Mouse (Mus musculus): ENCODE measurements at regions not wholly inside any gene's neighbourhood (a gene's known extent, or its start where the extent isn't known, plus 50 kb on each side); places are given as distances from the start of the nearest gene placed in this dataset.

DNA sequence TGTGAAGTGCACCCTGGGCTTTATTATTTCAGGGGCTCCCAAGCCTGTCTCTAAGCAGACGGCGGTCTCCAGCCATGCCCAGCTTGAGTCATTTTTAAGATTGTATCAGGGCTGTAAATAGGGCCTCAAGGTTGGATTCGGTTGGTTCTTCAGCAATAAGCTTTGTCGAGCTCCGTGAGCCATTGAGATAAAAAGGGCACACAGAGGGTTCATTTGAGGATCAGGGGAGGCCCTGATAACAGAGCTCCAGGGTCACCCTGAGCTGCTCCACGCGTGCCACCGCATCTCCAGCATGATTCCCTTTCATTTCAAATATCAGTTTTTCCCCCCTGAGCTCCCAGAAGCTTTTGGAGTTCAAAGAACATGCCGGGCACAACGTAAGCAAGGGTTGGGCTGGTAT, 154.1 kb upstream of the Tcerg1l start:
- H3K9me3 ChIP-seq (replicated peaks) = no peaks in the 10 kb centered on the region
- H3K27ac ChIP-seq = no peak overlapping the region
- no peak overlapping the region for H3K4me2 ChIP-seq
- H3K4me1 ChIP-seq (replicated peaks) = no peaks in the 10 kb centered on the region
- H3K4me3 ChIP-seq (replicated peaks) = no peak overlapping the region
- no peak overlapping the region for H3K9ac ChIP-seq
- WGBS (ENCODE audit: insufficient replicate concordance) = 62% methylated on average over 10 of the region's 10 CpGs
- no peaks in the 10 kb centered on the region for H3K27me3 ChIP-seq
- ATAC-seq (ENCODE audit: low read depth) (no peak), DNase-seq (no peak)
- no peaks in the 10 kb centered on the region for H3K36me3 ChIP-seq

GRCm38 (mm10) chr7:138547881-138548280, 150.4 kb upstream of the Tcerg1l start:
- H3K27ac ChIP-seq = no peak overlapping the region
- H3K9me3 ChIP-seq (replicated peaks) = no peaks in the 10 kb centered on the region
- H3K4me1 ChIP-seq (replicated peaks) = no peaks in the 10 kb centered on the region
- no peaks in the 10 kb centered on the region for H3K36me3 ChIP-seq
- DNase-seq (no peak), ATAC-seq (ENCODE audit: low read depth) (no peak)
- no peak overlapping the region for H3K4me3 ChIP-seq (replicated peaks)
- H3K4me2 ChIP-seq = no peak overlapping the region
- H3K9ac ChIP-seq = no peak overlapping the region
- H3K27me3 ChIP-seq = no peaks in the 10 kb centered on the region
- WGBS (ENCODE audit: insufficient replicate concordance) = 59% methylated on average over 7 of the region's 7 CpGs

- H3K27ac ChIP-seq = no peak overlapping the region
Measured at GRCm38 (mm10) chr7:138538048-138538831, 140.7 kb upstream of the Tcerg1l start.

GRCm38 (mm10) chr7:138526143-138526542, 128.6 kb upstream of the Tcerg1l start:
- H3K4me3 ChIP-seq (replicated peaks) = no peak overlapping the region
- H3K9me3 ChIP-seq (replicated peaks) = no peaks in the 10 kb centered on the region
- DNase-seq (no peak), ATAC-seq (ENCODE audit: low read depth) (no peak)
- 65% methylated on average over 2 of the region's 2 CpGs for WGBS (ENCODE audit: insufficient replicate concordance)
- H3K27me3 ChIP-seq = no peaks in the 10 kb centered on the region
- no peak overlapping the region for H3K9ac ChIP-seq
- no peak overlapping the region for H3K4me2 ChIP-seq
- H3K36me3 ChIP-seq = no peaks in the 10 kb centered on the region
- H3K4me1 ChIP-seq (replicated peaks) = no peaks in the 10 kb centered on the region
- no peak overlapping the region for H3K27ac ChIP-seq

More at GRCm38 (mm10) chr7:138538048-138538831, 140.7 kb upstream of the Tcerg1l start:
- no peaks in the 10 kb centered on the region for H3K4me1 ChIP-seq (replicated peaks)
- ATAC-seq (ENCODE audit: low read depth) = peak; percentile 60; the same call in 1 of the 2 replicates
- H3K9me3 ChIP-seq (replicated peaks) = no peaks in the 10 kb centered on the region
- no peaks in the 10 kb centered on the region for H3K27me3 ChIP-seq
- H3K4me2 ChIP-seq = peak overlapping the region; percentile 21; the same call in 1 of the 2 replicates
- no peak overlapping the region for H3K9ac ChIP-seq
- 58% methylated on average over 18 of the region's 18 CpGs for WGBS (ENCODE audit: insufficient replicate concordance)
- no peaks in the 10 kb centered on the region for H3K36me3 ChIP-seq
- DNase-seq = no peak
- H3K4me3 ChIP-seq (replicated peaks) = no peak overlapping the region

GRCm38 (mm10) chr7:138524936-138525335, 127.4 kb upstream of the Tcerg1l start:
- Histone ChIP-seq H3K4me2 (no peak overlapping the region), H3K9ac (no peak overlapping the region), H3K27me3 (no peaks in the 10 kb centered on the region), H3K27ac (no peak overlapping the region), H3K4me1 (replicated peaks) (no peaks in the 10 kb centered on the region), H3K4me3 (replicated peaks) (no peak overlapping the region), H3K9me3 (replicated peaks) (no peaks in the 10 kb centered on the region), H3K36me3 (no peaks in the 10 kb centered on the region)
- ATAC-seq (ENCODE audit: low read depth) (no peak), DNase-seq (no peak)
- WGBS (ENCODE audit: insufficient replicate concordance) = 58% methylated on average over 3 of the region's 3 CpGs

DNA sequence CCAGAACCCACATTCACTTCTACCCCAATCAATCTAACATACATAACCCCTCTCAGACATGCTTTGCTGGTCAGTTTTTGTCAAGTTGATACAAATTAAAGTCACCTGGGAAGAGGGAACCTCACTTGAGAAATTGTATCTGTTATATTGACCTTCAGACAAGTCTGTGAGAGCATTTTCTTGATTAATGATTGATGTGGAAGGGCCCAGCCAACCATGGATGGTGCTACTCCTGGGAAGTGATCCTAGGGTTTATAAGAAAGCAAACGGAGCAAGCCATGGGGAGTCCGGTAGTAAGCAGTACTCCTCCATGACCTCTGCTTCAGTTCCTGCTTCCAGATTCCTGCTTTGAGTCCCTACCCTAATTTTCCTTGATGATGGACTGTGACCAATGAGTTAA, 116.6 kb upstream of the Tcerg1l start:
- Histone ChIP-seq H3K4me3 (replicated peaks) (no peak overlapping the region), H3K9me3 (replicated peaks) (0 out of 2 replicates have a peak, but pooled peaks cover 3% of the 10 kb centered on the region), H3K27me3 (no peaks in the 10 kb centered on the region), H3K4me2 (no peak overlapping the region), H3K4me1 (replicated peaks) (no peaks in the 10 kb centered on the region), H3K36me3 (no peaks in the 10 kb centered on the region), H3K27ac (no peak overlapping the region), H3K9ac (no peak overlapping the region)
- 78% methylated on average over 2 of the region's 2 CpGs for WGBS (ENCODE audit: insufficient replicate concordance)
- no peak for DNase-seq
- no peak for ATAC-seq (ENCODE audit: low read depth)

GRCm38 (mm10) chr7:138505205-138505604, 107.7 kb upstream of the Tcerg1l start:
- no peak overlapping the region for H3K4me3 ChIP-seq (replicated peaks)
- H3K36me3 ChIP-seq = no peaks in the 10 kb centered on the region
- no peaks in the 10 kb centered on the region for H3K27me3 ChIP-seq
- no peaks in the 10 kb centered on the region for H3K4me1 ChIP-seq (replicated peaks)
- ATAC-seq (ENCODE audit: low read depth) = no peak
- no peak overlapping the region for H3K9ac ChIP-seq
- no peak overlapping the region for H3K4me2 ChIP-seq
- DNase-seq = no peak
- no peak overlapping the region for H3K27ac ChIP-seq
- WGBS (ENCODE audit: insufficient replicate concordance) = 47% methylated on average over 2 of the region's 2 CpGs
- H3K9me3 ChIP-seq (replicated peaks) = no peaks in the 10 kb centered on the region

DNA sequence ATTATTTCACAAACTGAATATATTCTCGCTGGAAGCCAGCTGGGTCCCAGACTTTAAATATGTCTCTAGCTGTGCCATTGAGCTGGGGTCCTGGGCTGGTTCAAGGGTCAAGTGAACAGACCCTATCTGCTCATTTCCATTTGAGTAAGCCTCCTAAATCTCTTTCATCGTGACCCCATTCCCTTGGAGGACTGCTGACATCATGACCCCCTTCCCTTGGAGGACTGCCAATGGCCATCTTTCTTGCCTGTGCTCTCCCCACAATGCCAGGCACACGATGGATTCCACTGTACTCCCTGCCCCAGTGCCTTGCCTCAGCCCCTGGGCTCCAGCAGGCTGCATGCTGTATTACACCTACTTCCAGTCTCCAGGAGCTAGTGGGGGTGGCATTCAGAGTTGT, 106.5 kb upstream of the Tcerg1l start:
- Histone ChIP-seq H3K4me3 (replicated peaks) (no peak overlapping the region), H3K4me1 (replicated peaks) (no peaks in the 10 kb centered on the region), H3K27me3 (no peaks in the 10 kb centered on the region), H3K4me2 (no peak overlapping the region), H3K36me3 (no peaks in the 10 kb centered on the region), H3K27ac (no peak overlapping the region), H3K9ac (no peak overlapping the region), H3K9me3 (replicated peaks) (no peaks in the 10 kb centered on the region)
- ATAC-seq (ENCODE audit: low read depth) (no peak), DNase-seq (no peak)
- WGBS (ENCODE audit: insufficient replicate concordance) = 53% methylated on average over 3 of the region's 3 CpGs

GRCm38 (mm10) chr7:138503016-138503415, 105.5 kb upstream of the Tcerg1l start:
- DNase-seq = no peak
- no peak for ATAC-seq (ENCODE audit: low read depth)
- H3K27ac ChIP-seq = no peak overlapping the region
- H3K4me3 ChIP-seq (replicated peaks) = no peak overlapping the region
- no peaks in the 10 kb centered on the region for H3K36me3 ChIP-seq
- no peak overlapping the region for H3K4me2 ChIP-seq
- 80% methylated on average over 3 of the region's 3 CpGs for WGBS (ENCODE audit: insufficient replicate concordance)
- no peaks in the 10 kb centered on the region for H3K9me3 ChIP-seq (replicated peaks)
- H3K9ac ChIP-seq = no peak overlapping the region
- no peaks in the 10 kb centered on the region for H3K27me3 ChIP-seq
- H3K4me1 ChIP-seq (replicated peaks) = no peaks in the 10 kb centered on the region

GRCm38 (mm10) chr7:138501347-138502014, 104.0 kb upstream of the Tcerg1l start:
- ATAC-seq (ENCODE audit: low read depth) = no peak
- no peak overlapping the region for H3K4me3 ChIP-seq (replicated peaks)
- no peak for DNase-seq

GRCm38 (mm10) chr7:138497771-138498170, 100.2 kb upstream of the Tcerg1l start:
- no peak overlapping the region for H3K27ac ChIP-seq
- H3K27me3 ChIP-seq = no peaks in the 10 kb centered on the region
- H3K4me2 ChIP-seq = no peak overlapping the region
- 37% methylated on average over 2 of the region's 2 CpGs for WGBS (ENCODE audit: insufficient replicate concordance)
- H3K36me3 ChIP-seq = no peaks in the 10 kb centered on the region
- no peak for ATAC-seq (ENCODE audit: low read depth)
- H3K9ac ChIP-seq = no peak overlapping the region
- H3K9me3 ChIP-seq (replicated peaks) = no peaks in the 10 kb centered on the region
- DNase-seq = no peak
- H3K4me3 ChIP-seq (replicated peaks) = no peak overlapping the region
- no peaks in the 10 kb centered on the region for H3K4me1 ChIP-seq (replicated peaks)

More at GRCm38 (mm10) chr7:138501347-138502014, 104.0 kb upstream of the Tcerg1l start:
- Histone ChIP-seq H3K9ac (no peak overlapping the region), H3K27me3 (no peaks in the 10 kb centered on the region), H3K4me1 (replicated peaks) (no peaks in the 10 kb centered on the region), H3K36me3 (no peaks in the 10 kb centered on the region), H3K9me3 (replicated peaks) (no peaks in the 10 kb centered on the region), H3K27ac (no peak overlapping the region), H3K4me2 (no peak overlapping the region)
- WGBS (ENCODE audit: insufficient replicate concordance) = 64% methylated on average over 14 of the region's 14 CpGs

- Histone ChIP-seq H3K9me3 (replicated peaks) (no peaks in the 10 kb centered on the region), H3K4me3 (replicated peaks) (no peak overlapping the region), H3K4me1 (replicated peaks) (no peaks in the 10 kb centered on the region), H3K36me3 (no peaks in the 10 kb centered on the region), H3K27me3 (no peaks in the 10 kb centered on the region), H3K9ac (no peak overlapping the region), H3K27ac (no peak overlapping the region), H3K4me2 (no peak overlapping the region)
- 40% methylated on average over 6 of the region's 6 CpGs for WGBS (ENCODE audit: insufficient replicate concordance)
- DNase-seq (no peak), ATAC-seq (ENCODE audit: low read depth) (no peak)
Measured at GRCm38 (mm10) chr7:138497202-138497601, 99.7 kb upstream of the Tcerg1l start.

Data from liver, embryonic 13.5 days (tissue).